Mouse (Mus musculus) lung, adult 2 months (tissue): Measurements from ENCODE around the gene Gabra5.

Source experiments
- CTCF ChIP-seq: fragments of 200-500 bp; IDR thresholded peaks from 2 replicates; pipeline ENCODE4 v1.5.1; 2011; ENCODE audit warnings: mild to moderate bottlenecking, low read length, control low read depth; ENCODE audit not compliant: insufficient read depth
- POLR2A ChIP-seq: fragments of 200-500 bp; IDR thresholded peaks from 2 replicates; pipeline ENCODE4 v1.6.1; 2011; ENCODE audit warnings: low read depth, mild to moderate bottlenecking, control low read depth, low read length, borderline replicate concordance; ENCODE audit errors: extremely low read depth

- TF ChIP-seq CTCF (no peak), POLR2A (no peak)
These were observed 28.7 kb upstream of the Gabra5 start for GRCm38 (mm10) chr7:57538565-57538964.
